Mouse (Mus musculus) layer of hippocampus, adult 18-20 months (tissue): Measurements from ENCODE around the gene Cd28. TPM values are rescaled to one million over a fixed set of nuclear protein-coding genes. Genes with fewer than 3 reads are reported as not detected.

Experiments
- DNase-seq, 2 experiments: peaks; one replicate each; pipeline ENCODE4 v3.0.0; 2022; ENCODE audit warnings: low spot score in 2 of 2
- long read RNA-seq: library from polyadenylated mRNA; stranded (forward); transcript quantifications from one replicate; pipeline ENCODE4 v2.0.0, GENCODE M21; 2021
- total RNA-seq, 2 experiments: library from RNA; stranded (reverse); gene quantifications; 2 replicates each; pipeline ENCODE4 v1.2.3; 2021

The Cd28 gene
- total RNA-seq, result under 1 TPM in 1 of 2 experiments, not detected in 1; 0.12 TPM
- long read RNA-seq, result 0 reads

DNA sequence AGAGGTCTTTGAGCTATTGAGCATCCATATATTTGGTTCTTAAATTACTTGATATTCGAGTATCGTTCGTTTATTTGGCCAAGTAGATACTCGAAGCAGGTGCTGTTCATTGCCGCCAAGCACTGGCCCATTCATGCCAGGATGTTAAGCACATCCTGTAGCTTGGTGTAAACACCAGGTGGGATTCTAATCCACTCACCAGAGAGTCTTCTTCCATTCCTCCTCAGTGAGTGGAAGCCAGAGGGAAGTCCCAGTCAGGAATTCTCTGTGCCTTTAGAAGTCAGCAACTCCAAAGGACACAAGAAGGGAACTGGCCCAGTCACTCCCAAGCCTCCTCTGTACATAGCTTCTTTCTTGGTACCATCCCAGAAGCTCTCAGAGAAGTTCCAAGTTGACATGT lies at the start of gene Cd28:
Gene Cd28, plus strand, starts transcription at position 234 of the 400 bp plus-strand sequence.
- DNase-seq, result no peak

DNA sequence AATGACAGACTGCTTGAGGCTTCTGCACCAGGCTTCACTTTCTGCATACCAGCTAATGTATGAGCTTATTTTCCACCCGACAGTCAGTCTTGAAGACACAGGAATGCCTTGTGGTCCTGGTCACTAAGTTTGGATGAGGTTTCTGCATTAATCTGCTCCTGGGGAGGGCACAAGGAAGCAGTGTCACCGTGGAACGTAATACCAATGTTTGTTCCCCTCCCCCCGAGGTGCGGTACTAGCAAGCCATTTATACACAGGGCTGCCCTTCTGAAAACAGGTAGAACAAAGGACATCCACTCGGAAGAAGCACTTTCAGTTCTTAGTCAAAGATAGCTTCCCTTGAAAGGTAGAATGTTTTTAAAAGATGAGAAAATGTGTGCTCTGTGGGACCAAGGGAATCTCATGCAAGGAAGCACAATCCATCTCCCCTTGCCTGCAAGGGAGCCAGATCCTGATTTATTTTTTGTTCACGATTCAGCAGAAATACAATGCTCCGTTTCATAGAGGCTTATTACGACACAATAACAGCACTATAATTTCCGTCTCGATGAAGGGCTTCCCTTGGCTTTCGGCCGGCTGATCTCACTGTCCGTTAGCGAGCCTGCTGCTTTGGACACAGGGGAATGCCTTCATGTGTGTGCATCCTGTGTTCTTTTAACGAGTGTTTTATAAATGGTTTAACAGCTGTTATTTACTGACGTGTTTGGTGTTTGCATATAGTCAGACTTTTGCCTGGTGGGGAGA lies 48.6 kb upstream of the Cd28 start:
- DNase-seq, result peak; percentile 3 to 46

DNA sequence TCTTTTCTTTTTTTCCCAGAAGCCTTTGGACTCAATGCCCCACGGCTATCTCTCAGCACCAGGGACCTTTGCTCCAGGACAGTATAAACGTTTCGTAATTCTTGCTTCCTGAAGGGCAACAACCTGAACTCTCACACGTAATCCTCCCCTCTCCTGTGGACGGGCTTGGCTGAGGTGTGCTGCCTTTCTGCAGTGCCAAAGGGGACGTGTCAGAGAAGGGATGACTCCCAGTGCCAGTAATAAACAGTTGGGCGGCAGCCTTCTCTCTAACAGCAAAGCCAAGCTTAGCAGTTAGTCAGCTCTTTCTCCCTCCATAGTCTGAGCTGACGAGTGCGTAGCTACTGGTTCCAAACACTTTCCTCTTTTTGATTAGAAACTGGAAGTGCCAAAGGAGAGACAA lies 47.6 kb upstream of the Cd28 start:
- no peak for DNase-seq

DNA sequence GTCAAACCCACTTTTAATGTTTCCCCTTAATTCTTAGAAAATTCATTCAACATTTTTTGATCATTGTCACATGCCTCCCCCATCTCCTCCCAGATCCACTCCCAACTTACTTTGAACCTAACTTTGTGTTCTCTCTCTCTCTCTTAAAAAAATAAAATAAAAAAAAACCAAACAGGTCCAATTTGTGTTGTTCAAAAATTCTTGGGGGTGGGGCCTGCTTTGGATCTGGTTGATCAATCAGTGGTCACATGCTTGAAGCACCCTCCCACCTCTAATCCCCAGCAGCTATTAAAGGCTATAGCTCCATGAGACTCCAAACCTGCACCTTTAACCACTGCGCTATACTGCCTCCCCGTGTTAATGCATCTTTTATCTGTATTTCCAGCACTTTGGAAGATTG lies 46.9 kb upstream of the Cd28 start:
- no peak for DNase-seq

DNA sequence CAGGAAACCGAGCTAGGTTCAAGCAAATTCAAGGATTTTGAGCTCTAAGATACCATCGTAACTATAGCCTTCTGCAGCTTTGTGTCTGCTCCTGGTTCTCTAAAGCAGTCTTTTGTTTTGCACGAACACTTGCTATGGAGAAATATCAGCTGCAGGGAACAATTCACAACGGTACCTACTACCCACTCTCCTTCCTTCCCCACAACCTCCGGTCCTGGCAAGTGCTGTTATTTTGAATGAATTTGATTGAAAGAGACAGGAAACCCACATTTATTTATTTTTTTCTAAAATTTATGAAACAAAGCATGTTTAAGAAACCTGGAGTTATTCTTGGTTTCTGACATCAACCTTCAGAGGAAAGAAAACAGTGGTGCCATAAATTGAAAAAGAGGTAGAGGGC lies 46.4 kb upstream of the Cd28 start:
- DNase-seq, result no peak

DNA sequence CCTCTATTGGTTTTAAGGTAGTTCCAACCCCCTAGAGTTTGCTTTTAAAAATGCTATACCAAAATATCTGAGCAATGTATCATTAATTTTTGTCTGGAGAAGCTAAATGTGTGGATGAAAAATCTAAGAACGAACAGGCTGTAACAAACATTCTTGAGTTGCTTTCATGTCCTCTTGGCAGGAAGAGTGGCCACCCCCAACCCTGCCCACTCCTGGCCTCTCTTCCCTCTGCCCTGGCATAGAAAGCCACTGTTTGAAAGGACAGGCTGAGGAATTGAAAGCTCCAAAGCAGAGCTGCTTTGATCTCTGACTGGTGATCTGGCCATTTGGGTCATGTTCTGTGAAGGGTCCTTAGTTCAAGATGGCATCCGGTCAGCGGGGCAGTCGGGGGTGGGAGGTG lies 32.8 kb upstream of the Cd28 start:
- DNase-seq, result no peak

DNA sequence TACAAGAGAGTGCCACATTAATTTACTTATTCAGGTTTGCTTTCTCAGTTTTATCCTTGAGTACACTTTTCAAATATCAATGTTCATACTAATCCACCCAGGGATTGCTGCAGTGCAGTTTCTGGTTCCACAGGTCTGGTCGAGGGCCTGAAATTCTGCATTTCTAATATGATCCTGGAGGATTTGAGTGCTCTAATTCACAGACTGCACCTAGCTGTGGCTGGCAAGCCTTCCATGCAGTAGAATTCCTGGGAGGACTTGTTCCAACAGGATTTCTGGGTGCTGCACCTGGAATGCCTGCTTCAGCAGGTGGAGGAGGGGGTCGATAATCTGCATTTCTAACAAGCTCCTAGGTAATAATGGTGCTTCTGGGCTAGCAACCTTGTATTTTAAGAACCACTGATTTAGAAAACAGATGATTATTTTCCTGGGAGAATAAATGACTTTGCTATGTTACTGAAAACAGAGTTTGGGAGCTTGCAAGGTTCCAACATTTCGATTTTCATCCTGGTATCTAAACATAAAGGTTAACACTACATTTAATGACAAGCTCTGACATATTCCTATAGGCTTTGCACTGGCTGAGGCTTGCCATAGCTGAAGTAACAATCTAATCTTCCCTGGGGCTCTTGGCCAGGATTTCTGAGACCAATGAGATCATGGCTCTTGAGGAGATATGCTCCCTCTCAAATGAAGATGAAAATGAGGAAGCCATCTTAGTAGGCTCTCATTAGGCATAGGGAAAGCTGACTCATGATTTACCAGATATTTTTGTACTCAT lies 20.3 kb upstream of the Cd28 start:
- DNase-seq, result no peak

DNA sequence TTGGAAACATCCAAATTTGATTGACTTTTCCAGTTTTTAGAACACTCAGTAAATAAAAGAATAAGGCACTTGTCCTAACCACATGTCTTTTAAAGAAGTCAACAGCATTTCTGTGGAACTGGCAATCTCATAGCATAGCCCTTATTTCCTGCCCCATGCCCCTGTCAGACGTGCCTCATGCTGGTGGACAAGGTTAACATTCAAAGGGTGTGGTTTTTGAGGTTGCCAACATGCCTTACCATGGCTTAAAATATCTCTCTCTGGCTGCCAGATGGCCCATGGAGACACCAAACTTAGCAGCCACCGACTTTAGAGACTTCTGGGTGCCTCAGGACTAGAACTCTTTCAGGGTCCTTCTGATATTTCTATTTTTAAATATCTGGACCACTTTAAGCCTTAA lies 14.0 kb upstream of the Cd28 start:
- no peak for DNase-seq

DNA sequence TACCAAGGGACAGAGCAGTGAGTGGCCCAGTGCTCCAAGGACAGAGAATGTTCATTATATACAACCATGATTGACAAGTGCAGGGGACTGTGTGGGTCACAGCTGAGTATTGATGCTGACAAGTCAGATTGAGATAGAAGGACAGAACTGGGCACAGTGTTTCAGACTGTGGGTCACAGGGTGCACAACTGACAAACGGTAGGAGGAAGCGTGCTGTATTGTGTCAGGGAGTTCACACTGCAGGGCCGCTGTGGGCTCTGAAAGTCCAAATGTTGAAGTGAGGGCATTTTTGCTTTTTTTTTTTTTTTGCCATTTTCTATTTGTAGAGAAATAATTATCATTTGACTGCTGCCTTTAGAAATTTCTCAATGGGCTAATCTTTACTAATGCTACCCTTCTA lies 3.4 kb upstream of the Cd28 start:
- no peak for DNase-seq

DNA sequence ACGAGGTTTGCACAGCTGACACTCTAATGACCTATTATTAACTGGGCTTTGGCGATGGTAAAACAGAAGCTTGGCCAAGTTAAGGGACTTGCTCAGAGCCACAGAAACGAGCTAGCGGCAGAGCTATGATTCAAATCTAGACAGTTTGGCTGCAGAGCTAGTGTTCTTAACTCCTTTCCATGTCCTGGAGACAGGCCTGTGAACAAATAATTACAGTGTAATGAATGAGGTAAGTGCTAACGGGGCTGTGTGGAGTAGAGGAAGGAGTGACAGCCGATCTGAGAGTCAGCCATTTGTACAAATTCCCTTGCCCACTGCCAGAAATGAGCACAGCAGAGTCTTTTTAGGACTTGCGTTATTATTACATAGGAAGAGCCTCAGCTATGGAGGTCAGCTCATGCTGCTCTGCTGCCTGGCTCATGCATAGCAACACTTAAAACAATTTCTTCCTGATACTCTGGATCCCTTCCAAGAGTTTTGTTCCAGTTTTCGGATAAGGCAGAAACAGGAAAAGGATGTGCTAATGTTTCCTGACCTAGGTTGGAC lies 876 bp upstream of the Cd28 start:
- no peak for DNase-seq

DNA sequence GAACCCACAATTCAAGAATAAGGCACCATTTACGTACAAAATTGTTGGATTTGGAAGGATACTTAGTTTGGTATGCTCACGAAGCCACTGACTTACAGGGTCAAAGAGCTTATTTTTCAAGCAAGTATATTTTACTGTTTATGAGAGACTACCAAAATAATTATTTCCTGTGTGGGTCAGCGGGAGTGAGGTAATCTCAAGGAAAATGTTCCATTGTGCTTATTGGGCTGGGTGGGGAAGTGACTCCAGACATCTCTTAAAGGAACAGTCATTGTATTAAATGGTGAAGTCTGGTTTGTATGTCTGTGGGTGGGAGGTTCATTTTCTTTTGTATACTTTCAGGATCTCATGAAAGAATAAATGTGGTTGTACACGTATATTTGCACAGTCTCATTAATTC lies 2.0 kb downstream of the Cd28 start:
- no peak for DNase-seq

DNA sequence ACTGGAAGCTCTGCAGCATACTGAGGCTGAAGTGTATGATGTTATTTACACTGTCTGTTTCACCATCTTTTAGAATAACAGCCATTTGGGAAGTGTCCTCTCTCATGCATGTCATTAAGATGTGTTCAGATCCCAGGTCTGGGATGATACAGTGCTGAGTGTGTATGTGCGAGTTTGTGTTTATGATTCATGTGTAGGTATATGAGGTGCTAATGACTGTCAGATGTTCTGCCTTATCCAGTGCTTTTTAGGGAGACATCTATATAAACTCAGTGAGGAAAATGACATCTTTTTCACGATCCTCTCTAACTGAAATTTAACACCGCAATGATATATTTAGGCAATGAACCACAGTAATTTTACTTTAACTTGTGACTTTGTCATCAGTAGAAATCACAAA lies 7.0 kb downstream of the Cd28 start:
- DNase-seq, result no peak

DNA sequence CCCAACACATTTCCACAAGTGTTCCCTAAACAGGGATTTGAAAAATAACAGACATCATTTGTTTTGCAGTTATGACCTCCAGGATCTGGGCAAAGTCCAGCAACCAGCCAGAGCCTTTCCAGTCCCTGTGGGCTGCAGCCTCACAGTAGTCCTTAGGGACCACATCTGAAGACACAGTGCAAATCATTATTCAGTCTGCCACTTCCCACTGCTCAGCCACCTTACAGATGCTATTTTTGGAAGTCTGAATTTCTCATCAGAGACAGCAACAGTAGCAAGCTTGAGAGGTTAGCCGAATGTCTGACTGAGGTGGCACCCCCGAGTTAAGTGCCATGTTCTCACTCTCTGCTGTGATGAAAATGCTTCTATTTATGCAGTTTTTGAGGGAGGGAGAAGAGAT lies 15.3 kb downstream of the Cd28 start:
- DNase-seq, result no peak

DNA sequence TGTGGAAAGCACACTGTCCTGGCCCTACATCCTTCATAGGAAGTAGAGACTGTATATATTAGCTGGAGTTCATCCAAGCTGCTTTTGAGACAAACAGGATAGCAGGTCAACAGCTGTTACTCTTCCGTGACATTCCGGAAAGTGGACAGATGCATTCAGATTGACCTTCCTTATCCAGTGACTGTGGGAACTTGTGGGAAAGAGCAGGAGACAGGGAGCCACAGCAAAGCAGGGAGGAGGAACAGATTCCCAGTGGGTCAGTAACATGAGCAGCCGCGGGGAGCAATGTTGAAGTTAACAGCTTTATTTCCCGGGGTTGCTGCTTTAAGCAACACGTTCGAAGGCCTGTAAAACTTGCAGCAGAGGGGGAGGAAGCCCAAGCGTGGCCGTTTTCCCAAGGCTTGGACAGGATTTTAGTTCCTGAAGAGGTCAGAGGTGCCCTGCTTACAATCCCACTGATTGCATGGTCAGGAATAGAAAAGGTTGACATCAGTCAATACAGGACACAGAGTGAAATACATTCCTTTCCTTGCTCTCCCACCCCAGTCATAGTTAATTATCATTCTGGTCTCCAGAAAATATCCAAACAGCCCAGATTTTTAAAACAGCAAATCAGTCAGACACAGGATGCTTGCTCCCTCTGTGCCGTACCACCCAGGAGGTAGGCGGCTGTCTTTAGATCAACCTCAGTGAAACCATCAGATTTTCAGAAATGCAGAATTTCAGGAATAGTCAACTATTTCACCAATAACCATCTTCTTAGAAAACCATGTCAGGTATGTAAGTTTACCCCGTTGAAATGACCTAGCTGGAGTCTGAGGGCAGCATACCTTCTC lies 18.7 kb downstream of the Cd28 start:
- no peak for DNase-seq

DNA sequence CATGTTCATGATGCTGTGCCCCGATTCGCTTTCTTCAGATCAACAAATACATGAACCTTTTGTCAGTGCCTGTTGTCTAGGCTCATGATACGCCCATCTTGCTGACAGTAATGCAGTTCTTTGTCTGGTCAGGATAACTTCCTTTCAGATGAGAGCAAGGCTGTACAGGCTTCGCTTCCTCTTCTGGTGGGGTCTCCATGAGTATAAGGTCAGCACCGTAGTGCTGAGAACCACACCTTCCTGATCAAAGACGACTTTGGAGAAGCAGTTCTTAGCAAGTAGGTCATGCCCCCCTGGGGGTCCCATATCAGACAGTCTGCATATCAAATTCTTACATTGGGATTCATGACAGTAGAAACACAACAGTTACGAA lies 19.3 kb downstream of the Cd28 start:
- DNase-seq, result no peak

DNA sequence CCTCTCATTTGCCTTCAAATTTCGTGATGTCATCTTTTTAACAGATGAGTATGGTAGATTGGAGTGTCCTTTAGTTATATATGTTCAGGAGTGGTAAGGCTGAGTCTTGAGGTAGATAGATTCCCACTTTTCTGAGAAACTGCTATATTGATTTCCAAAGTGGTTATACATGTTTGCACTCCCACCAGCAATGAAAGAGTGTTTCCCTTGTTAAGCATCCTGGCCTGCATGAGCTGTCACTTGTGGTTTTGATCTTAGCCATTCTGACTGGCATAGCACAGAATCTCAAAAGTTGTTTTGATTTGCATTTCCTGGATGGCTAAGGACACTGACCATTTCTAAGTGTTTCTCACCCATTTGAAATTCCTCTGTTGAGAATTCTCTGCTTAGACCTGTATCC lies 27.7 kb downstream of the Cd28 start:
- no peak for DNase-seq

DNA sequence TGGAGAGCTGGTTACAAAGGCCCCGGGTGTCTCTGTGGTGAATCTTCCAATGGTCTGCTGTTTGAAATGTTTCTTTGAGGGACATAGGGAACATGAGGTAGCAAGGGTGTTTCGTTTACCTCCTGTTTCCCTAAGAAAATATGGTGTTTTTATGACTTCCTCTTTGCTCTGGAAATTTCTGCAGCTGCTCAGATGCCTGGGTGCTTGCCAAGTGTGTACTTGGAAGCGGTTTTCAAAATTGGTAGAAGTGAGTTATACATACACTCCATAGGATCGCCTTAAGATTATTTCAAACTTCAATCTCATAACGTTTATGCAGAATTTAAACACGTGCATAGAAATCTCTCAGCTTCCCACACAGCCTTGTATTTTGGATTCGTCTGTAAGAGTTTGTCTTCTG lies 29.1 kb downstream of the Cd28 start:
- DNase-seq, result no peak

DNA sequence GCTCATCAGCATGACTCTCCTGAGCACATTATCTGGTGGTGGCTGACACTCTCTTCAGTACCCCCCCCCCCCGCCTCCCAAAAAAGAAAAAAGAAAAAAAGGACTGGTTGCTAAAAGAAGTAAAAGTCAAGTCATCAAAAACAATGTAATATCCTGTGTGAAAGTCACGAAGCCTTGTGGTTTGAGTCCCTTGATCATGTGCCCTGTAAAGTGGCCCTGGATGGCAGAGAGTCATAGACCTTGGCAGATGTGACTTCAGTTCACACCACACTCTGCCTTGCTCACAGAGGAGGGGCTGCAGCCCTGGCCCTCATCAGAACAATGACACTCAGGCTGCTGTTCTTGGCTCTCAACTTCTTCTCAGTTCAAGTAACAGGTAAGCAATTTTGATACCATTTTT lies 29.6 kb downstream of the Cd28 start:
- DNase-seq, result no peak

DNA sequence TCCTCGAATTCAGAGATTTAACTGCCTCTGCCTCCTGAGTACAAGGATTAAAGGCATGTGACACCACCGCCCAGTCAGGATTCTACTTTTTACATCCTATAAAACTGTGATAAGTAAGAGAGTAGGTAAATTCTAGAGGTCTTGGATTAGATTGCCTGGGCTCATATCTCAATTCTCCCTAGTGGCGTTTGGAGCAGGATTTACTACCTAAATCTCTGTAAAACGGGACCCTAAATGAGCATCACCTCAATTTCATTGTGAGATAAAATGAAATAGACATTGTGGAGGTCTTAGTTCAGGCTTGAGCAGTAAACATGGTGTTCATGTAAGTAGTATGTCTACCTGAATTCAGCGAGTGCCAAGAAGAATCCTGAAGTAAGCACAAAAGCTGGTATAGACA lies 30.3 kb downstream of the Cd28 start:
- no peak for DNase-seq

DNA sequence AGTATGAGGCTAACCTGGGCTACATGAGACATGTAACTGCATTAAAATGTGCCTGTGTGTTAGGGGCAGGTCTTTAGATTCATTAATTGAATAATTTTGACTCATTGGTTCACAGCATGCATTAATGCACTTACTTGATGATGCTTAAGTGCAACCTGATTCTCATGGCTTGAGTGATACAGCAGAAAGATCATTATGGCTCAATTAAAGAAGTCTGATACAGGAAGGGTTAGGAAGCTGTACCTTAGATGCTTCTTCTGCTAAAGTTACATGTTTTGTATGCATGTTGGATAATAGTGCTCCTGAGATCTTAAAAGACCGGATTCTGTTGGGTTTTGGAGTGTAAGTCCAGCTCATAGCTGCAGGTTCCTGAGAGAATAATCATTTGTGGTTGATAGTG lies 31.7 kb downstream of the Cd28 start:
- DNase-seq, result no peak

DNA sequence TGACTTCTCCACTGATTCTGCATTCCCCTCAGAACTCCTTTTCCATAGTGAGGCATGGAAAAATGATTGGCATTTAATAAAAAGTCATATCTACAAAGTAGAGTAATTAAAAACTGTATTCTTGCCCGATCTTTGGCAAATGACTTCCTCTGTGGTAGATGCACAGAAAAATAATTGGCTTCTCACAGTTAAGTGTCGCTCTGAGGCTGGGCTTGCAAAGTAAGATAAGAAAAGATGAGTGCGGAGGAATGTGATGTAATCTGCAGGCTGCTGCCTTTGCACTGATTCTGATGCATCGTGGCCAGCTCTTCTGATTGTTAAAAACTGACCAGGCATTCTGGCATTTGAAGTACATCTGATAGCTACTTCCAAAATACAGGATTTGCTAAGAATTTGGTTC lies 32.3 kb downstream of the Cd28 start:
- DNase-seq, result no peak

DNA sequence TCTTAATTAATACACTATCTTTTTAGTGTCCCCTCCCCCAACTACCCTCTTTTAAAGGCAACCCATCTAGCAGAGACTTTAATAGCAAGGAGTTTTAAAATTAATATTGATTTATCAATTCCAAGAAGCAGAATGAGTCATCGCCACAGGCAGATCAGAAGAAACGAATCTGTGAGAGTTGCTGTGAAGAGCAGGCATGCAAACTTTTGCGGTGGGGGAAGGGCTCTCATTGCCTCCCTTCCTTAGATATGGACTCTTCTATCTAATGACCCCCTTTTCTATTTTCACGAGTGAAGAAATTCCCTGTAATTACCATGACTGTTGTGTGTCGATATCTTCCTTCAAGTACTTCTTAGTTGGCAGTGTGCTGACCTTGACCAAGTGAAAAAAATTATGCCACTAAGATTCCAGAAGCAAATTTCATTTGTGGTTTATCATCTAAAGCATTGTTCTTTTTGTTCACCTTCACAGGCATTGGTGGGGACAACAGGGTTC lies 32.8 kb downstream of the Cd28 start:
- DNase-seq, result no peak
